Mouse (Mus musculus) E14TG2a.4 (cell line): ENCODE data around the gene Angpt4.

Experiments used
- CTCF ChIP-seq: conservative IDR thresholded peaks from 2 replicates; pipeline ENCODE4 v1.5.1; 2014; ENCODE audit warnings: low read length
- POU5F1 ChIP-seq: IDR thresholded peaks from 2 replicates; pipeline ENCODE4 v1.6.1; 2014; ENCODE audit warnings: low read length, borderline replicate concordance

DNA sequence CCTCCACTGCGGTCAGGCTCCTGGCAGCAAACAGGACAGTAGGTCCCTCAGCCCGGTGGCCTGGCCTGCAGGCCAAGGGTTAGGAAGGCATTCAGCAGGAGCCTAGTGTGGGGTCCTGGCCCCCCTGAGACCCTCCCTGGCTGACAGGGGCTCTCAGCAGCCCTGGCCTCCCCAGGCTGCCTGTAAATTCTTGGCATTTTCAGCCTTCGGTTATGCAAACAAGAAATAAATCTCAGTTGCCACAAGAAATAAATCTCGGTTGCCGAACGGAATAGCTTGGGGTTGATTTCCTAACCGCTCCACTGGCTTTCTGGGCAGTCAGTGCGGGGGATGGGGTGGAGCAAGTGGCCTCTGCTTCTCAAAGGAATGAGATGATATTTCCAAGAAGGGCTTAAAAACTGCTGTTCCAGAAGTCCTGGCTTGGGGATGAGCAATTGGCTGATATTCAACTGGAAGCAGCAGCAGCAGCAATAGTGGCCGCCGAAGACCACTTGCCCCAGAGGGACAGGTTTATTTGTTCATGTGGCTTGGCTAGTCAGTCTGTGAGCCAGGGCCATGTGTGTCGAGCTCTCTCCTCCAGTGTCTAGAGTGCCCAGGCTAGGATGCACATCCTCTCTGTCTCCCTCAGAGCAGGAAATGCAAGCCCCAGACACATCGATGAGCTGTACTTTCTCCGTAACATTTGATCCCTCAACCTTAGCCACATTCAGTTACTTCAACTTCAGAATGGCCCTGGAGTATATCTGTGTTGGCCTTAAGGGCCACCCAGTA lies 5.2 kb downstream of the Angpt4 start:
- TF ChIP-seq CTCF (no peak), POU5F1 (no peak)
